Mouse (Mus musculus): Measurements from ENCODE around the gene Tceanc2.

The Tceanc2 gene

GRCm38 (mm10) chr4:107178830-107179490 lies at the start of gene Tceanc2:
Gene Tceanc2 (minus strand): TSS chr4:107179116.
- DNase-seq, result peak; percentile 77

GRCm38 (mm10) chr4:107226313-107226712 lies 47.4 kb upstream of the Tceanc2 start:
- DNase-seq, result no peak

GRCm38 (mm10) chr4:107223225-107224204 lies 44.6 kb upstream of the Tceanc2 start:
- DNase-seq, result peak; percentile 51

- DNase-seq, result no peak
Measured at GRCm38 (mm10) chr4:107221524-107221923, 42.6 kb upstream of the Tceanc2 start.

GRCm38 (mm10) chr4:107217574-107217973 lies 38.7 kb upstream of the Tceanc2 start:
- DNase-seq, result peak; percentile 93

GRCm38 (mm10) chr4:107213279-107214011 lies 34.5 kb upstream of the Tceanc2 start:
- DNase-seq, result no peak

DNA sequence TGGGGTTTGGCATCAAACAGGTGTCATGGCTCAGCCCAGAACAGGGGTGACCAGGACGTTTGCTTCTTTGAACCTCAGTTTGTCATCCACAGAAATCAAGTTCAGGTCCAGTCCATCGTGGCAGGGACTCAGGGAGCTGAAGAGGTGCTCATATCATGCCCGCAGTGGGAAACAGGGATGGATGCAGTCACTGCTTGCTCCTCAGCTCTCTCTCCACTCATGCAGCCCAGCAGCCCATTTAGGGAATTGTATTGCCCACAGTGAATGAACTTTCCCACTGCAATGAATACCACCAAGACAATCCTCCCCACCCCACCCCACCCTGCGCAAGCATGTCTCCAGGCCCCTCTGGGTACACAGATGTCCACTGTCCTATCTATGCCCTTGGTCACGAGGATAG lies 33.0 kb upstream of the Tceanc2 start:
- DNase-seq, result no peak

- DNase-seq, result no peak
Measured at GRCm38 (mm10) chr4:107211465-107211864, 32.5 kb upstream of the Tceanc2 start.

DNA sequence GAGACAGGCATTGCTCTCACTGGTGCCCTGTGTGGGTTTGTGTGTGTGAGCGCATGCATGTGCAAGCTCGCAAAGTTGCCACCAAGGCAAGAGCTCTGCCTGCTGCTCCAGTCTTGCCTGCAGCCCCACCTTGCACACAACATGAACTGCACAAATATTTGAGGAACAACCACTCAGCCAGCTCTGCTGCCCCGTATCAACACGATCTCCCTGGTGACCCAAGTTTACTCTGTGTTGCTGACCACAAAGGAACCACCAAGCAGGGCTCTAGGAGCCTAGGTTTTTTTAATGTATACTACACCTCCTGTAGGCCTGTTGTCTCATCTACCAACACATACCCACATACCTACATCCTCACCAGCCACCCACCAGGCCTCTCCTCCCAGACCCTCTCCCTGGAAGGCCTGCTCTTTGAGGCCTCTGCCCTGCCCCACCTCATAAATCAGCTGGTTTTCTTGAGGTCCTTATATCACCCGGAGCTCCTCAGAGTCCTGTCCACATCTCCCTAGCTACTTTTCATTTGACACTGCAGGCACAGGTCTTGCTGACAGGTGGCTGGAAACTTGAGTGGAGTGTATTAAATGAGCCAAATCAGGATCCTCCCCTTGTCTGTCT lies 31.7 kb upstream of the Tceanc2 start:
- no peak for DNase-seq

DNA sequence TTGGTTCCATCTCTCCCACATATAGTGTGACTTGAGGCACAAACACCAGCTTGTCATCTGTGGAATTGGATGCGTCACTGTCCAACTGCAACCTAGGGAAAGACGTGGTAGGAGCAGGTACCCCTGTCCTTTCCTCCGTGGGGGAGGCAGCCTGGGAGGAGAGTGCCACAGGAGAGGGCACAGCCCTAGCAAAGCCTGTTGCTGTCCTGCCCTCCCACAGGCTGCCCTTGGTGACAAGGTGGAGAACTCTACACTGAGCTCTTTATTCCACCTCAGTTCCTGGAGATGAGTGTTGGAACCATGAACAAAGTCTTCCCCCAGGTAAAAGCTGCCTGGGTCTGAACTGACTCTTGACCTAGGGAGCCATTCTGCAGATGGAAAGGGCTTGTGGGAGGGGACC lies 30.0 kb upstream of the Tceanc2 start, which contains the start of gene Ldlrad1:
Gene Ldlrad1 (plus strand): TSS at position 301 of the 400 bp plus-strand sequence.
- no peak for DNase-seq

- no peak for DNase-seq
Measured at GRCm38 (mm10) chr4:107207016-107207415, 28.1 kb upstream of the Tceanc2 start.

DNA sequence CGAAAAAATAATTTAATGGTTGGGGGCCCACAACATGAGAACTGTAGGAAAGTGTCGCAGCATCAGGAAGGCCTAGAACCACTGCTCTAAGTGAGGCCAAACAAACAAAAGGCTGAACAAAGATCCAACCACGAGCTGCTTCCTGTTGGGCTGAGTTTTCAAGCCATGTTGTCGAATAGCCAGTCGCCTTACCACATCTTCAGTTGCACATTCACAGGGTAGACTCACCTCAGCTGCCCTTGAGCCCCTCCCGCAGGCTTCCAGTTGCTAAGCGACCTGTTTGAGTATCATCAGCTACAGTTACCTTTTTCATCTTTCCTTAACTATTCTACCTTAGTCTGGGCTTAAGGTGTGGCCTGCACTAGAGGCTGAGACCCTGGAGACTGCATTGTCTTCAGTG lies 24.1 kb upstream of the Tceanc2 start:
- no peak for DNase-seq

DNA sequence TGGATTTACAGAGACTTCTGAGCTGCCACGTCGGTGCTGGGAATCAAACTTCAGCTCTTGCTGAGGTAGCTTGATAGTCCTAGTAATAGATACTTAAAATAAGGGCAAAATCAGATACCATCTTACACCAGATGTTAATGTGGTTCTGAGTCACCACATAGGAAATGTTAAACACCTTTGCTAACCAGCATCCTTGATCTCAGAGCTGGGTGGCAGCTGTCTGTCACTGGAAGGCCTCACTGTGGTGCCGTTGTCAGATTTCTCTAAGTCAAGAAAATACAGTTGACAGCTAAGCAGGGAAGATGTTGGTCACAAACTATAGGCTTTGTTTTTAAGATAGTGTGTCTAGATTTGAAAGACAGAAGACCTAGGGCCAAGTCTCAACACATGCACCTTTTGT lies 22.9 kb upstream of the Tceanc2 start:
- no peak for DNase-seq

DNA sequence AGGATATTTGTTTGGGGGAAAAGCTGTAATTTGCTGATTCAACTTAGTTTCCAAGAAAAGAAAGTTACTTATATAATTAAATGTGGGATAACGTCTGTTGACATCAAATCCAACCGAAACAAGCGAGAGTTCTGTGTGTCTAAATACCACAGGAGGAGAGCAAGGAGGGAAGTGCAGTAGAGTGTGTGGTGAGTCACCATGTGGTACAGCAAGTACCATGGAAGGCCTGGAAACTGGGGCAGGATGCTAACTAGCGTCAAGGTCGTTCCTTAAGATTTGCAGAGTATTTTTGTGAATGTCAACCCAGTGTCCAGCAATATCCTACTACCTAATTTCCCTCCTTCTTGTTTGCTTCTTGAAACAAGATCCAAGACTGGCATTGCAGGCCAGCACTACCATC lies 19.2 kb upstream of the Tceanc2 start:
- no peak for DNase-seq

- no peak for DNase-seq
Measured at GRCm38 (mm10) chr4:107196454-107196853, 17.5 kb upstream of the Tceanc2 start.

GRCm38 (mm10) chr4:107193841-107194240 lies 14.9 kb upstream of the Tceanc2 start:
- DNase-seq, result no peak

- DNase-seq, result no peak
Measured at GRCm38 (mm10) chr4:107185703-107186102, 6.8 kb upstream of the Tceanc2 start.

- DNase-seq, result peak; percentile 33
Measured at GRCm38 (mm10) chr4:107183203-107183602, 4.3 kb upstream of the Tceanc2 start.

DNA sequence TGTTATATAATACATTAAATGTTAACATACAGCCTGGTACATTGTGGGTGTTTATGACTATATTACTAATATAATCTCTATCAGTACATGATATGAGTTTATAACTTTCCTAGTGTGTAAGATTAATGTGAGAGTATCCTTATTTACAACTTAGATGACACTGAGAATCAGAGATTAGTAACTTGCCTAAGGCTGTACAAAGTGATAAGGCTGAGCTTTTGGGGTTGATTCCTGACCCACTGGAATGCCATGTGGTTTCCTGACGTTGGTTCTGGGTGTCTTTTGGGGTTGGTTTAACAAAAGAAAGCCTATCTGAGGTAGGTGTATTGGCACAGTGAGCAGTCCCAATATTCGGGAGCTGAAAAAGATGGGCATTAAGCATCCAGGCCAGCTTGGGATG lies 3.9 kb upstream of the Tceanc2 start:
- peak; percentile 15 for DNase-seq

DNA sequence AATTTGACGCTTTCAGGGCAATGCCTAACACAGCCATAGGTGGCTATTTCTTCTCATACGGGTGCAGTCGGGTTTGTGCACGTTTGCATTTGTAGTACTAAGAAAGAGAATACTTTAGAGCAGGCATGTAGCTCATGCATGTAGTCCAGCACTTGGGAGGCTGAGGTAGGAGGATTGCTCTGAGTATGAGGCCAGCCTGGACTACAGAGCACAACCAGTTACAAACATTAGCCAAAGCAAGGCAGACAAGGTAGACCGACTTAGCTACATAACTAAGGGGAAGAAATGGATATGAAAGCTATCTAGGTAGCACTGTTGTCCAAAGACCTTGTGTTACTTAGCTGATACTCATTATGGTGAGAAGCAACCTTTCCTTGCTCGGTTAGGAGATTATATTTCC lies 3.0 kb upstream of the Tceanc2 start:
- DNase-seq, result no peak

- no peak for DNase-seq
Measured at GRCm38 (mm10) chr4:107180746-107181145, 1.8 kb upstream of the Tceanc2 start.

DNA sequence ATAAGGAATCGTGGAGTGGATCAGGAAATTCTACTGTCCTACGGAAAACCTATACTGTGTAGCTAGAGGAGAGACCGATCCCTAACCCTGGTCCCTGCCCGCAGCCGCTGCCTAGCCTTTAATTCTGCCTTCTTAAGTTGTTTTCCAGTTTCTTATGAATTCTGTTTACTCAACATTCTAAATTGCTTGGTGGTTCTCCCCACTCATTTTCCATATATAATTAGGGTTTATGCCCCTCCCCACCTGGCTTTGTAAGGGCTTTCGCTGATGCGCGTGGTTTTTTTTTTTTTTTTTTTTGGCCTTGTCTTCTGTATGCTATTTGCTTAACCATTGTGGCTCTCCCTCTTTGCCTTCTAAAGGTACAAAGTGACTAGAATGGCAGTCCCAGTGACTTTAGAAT lies 645 bp upstream of the Tceanc2 start:
- DNase-seq, result no peak

Data from liver (tissue).